ENCODE assay signal across 8 mouse cellular contexts in genomic region chr1:134708274-134708673, GRCm38 (mm10).
DNase-seq lines count a peak whose midpoint lies in the region; ATAC-seq lines count a peak whose summit lies in the region.

No protein-coding gene starts in this region.

- intact Hi-C loops in heart, postnatal 10 days (cut with DNase I) = no loop called here
- intact Hi-C loops in left cerebral cortex, postnatal 4 days (cut with DNase I) = no loop called here

- H3K4me2 ChIP-seq in heart, embryonic 15.5 days = peak overlapping the region; percentile 95
- H3K4me2 ChIP-seq in hindbrain, embryonic 11.5 days (replicated peaks; ENCODE audit: low read depth, low read length) = peak overlapping the region; percentile 89
- H3K4me2 ChIP-seq in midbrain, embryonic 12.5 days (replicated peaks) = peak overlapping the region; percentile 90

- ATAC-seq in heart, embryonic 15.5 days (replicated peaks; ENCODE audit: insufficient number of reproducible peaks, insufficient read depth, low FRiP score, low read depth) = no peak
- no peak for ATAC-seq in hindbrain, embryonic 11.5 days (ENCODE audit: low FRiP score)
- ATAC-seq in midbrain, embryonic 12.5 days (ENCODE audit: low FRiP score, low read depth) = no peak

- H3K27me3 ChIP-seq in heart, embryonic 15.5 days = peaks cover 77% of the 10 kb centered on the region
- peaks cover 18% of the 10 kb centered on the region; the same call in 1 of the 2 replicates for H3K27me3 ChIP-seq in hindbrain, embryonic 11.5 days (ENCODE audit: control insufficient read depth, insufficient read depth, low read length)
- H3K27me3 ChIP-seq in midbrain, embryonic 12.5 days = peaks cover 76% of the 10 kb centered on the region

- H3K36me3 ChIP-seq in heart, embryonic 15.5 days = no peaks in the 10 kb centered on the region
- H3K36me3 ChIP-seq in hindbrain, embryonic 11.5 days (ENCODE audit: control insufficient read depth, insufficient read depth, low read length) = no peaks in the 10 kb centered on the region
- no peaks in the 10 kb centered on the region for H3K36me3 ChIP-seq in midbrain, embryonic 12.5 days

- H3K9me3 ChIP-seq in heart, embryonic 15.5 days (replicated peaks) = no peaks in the 10 kb centered on the region
- H3K9me3 ChIP-seq in hindbrain, embryonic 11.5 days (ENCODE audit: control insufficient read depth, low read length) = no peaks in the 10 kb centered on the region
- no peaks in the 10 kb centered on the region for H3K9me3 ChIP-seq in midbrain, embryonic 12.5 days

- 16% methylated on average over 8 of the region's 8 CpGs for WGBS in heart, embryonic 15.5 days
- 9% methylated on average over 8 of the region's 8 CpGs for WGBS in hindbrain, embryonic 11.5 days
- WGBS in midbrain, embryonic 12.5 days = 5% methylated on average over 8 of the region's 8 CpGs

- H3K4me3 ChIP-seq in heart, embryonic 15.5 days = peak overlapping the region; percentile 54
- H3K4me3 ChIP-seq in hindbrain, embryonic 11.5 days (ENCODE audit: low read depth, low read length) = peak overlapping the region; percentile 57
- H3K4me3 ChIP-seq in midbrain, embryonic 12.5 days = peak overlapping the region; percentile 58

- H3K27ac ChIP-seq in heart, embryonic 15.5 days = no peak overlapping the region
- no peak overlapping the region for H3K27ac ChIP-seq in hindbrain, embryonic 11.5 days (ENCODE audit: low read depth, low read length)
- no peak overlapping the region for H3K27ac ChIP-seq in midbrain, embryonic 12.5 days (replicated peaks)

- peaks cover 20% of the 10 kb centered on the region for H3K4me1 ChIP-seq in heart, embryonic 15.5 days (replicated peaks)
- H3K4me1 ChIP-seq in hindbrain, embryonic 11.5 days (replicated peaks; ENCODE audit: control insufficient read depth, insufficient read depth, low read length) = peaks cover 15% of the 10 kb centered on the region
- H3K4me1 ChIP-seq in midbrain, embryonic 12.5 days = peaks cover 42% of the 10 kb centered on the region

- no peak overlapping the region; the same call in 1 of the 2 replicates for H3K9ac ChIP-seq in heart, embryonic 15.5 days
- peak overlapping the region; percentile 81; the same call in 1 of the 2 replicates for H3K9ac ChIP-seq in hindbrain, embryonic 11.5 days (ENCODE audit: low read depth, low read length)
- H3K9ac ChIP-seq in midbrain, embryonic 12.5 days (replicated peaks) = peak overlapping the region; percentile 77

- DNase-seq in heart, postnatal 10 days = no peak
- DNase-seq in cerebellum, adult 9-10 months = peak; percentile 64
- no peak for DNase-seq in hindbrain, embryonic 11.5 days (ENCODE audit: low spot score)
- DNase-seq in right cerebral cortex, postnatal 36 days (ENCODE audit: low spot score in 2 of 2) = no peak
- no peak for DNase-seq in left cerebral cortex, postnatal 4 days
- DNase-seq in yolk sac, embryonic 10.5 days (ENCODE audit: low spot score) = no peak
